Mouse (Mus musculus) gastrocnemius, postnatal 14 days (tissue): ENCODE data around the gene Dpp10. TPM values are rescaled to one million over a fixed set of nuclear protein-coding genes. Genes with fewer than 3 reads are reported as not detected.

Source experiments
- DNase-seq: peaks from one replicate; pipeline ENCODE4 v3.0.0; 2021; ENCODE audit warnings: mixed read lengths
- intact Hi-C: fragments of 180-260 bp; cut with DNase I; formaldehyde crosslinking; loops from one replicate; pipeline ENCODE4 v1.15.1; 2025; ENCODE audit warnings: low total_unique reads
- total RNA-seq, 2 experiments: library from RNA; stranded (reverse); gene quantifications; 2 replicates each; pipeline ENCODE4 v1.2.3; 2021

Dpp10 gene
- total RNA-seq, 2 experiments from 2014 or later = not detected

DNA sequence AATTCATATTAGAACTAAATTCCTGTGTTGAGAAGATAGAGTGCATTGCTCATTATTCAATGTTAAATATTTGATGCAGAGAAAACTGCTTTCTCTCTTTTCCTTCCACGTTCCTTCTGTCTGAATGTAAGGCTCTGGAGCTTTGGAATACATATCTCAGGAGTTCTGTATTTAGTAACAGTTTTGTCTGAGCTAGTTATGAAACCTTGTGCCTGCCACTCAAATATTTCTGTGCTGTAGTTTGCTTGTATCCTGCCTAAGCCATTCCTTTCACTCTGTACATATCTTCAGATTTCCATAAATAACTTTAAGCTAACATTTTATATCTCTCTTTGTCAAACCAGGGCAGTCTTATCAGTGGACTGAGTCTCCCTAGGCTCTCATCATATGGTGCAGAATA is 707.5 kb downstream of the Dpp10 start:
- intact Hi-C loops = no loop called here
- no peak for DNase-seq

DNA sequence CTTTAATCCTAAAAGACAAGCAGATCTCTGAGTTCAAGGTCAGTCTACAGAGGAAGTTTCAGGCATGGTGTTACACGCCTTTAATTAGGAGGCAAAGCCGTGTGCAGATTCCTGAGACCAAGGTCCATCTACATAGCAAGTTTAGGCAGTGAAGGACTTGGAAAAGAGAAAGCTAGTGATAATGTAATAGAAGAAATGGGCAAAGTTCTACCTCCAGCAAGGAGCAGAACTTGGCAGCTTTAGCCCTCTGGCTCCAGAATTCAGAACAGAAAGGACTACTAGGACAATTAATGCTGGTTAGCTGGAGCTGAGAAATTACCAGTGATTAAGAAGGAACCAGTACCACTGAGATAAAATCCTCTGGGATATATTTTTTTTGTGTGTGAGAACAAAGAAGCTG is 728.5 kb downstream of the Dpp10 start:
- DNase-seq = no peak
- intact Hi-C loops = no loop called here
